Mouse (Mus musculus) thymus, adult 2 months (tissue): ENCODE results near the gene Dlgap1. TPM values are rescaled to one million over a fixed set of nuclear protein-coding genes. Genes with fewer than 3 reads are reported as not detected.

Source experiments
- DNase-seq: peaks from one replicate; pipeline ENCODE4 v3.0.0; 2021
- H3K27ac ChIP-seq: fragments of 200-500 bp; 2 replicates; pipeline ENCODE4 v1.5.1; 2012; ENCODE audit warnings: low read length, control low read depth; ENCODE audit not compliant: control insufficient read depth, insufficient read depth
- H3K27me3 ChIP-seq: fragments of 200-500 bp; 2 replicates; pipeline ENCODE4 v1.6.1; 2012; ENCODE audit warnings: mild to moderate bottlenecking, low read length, moderate library complexity, mixed read lengths; ENCODE audit not compliant: control insufficient read depth, insufficient read depth
- H3K36me3 ChIP-seq: fragments of 200-500 bp; 2 replicates; pipeline ENCODE4 v1.6.1; 2012; ENCODE audit warnings: mild to moderate bottlenecking, low read length, moderate library complexity; ENCODE audit not compliant: control insufficient read depth, insufficient read depth
- H3K4me1 ChIP-seq: fragments of 200-500 bp; replicated peaks from 2 replicates; pipeline ENCODE4 v1.6.1; 2012; ENCODE audit warnings: low read length; ENCODE audit not compliant: control insufficient read depth, insufficient read depth
- H3K4me3 ChIP-seq: fragments of 200-500 bp; 2 replicates; pipeline ENCODE4 v1.5.1; 2012; ENCODE audit warnings: mild to moderate bottlenecking, low read length, control low read depth, moderate library complexity; ENCODE audit not compliant: control insufficient read depth, insufficient read depth
- CTCF ChIP-seq: fragments of 200-500 bp; IDR thresholded peaks from 2 replicates; pipeline ENCODE4 v1.5.1; 2012; ENCODE audit warnings: mild to moderate bottlenecking, control low read depth, low read length, moderate library complexity, borderline replicate concordance; ENCODE audit not compliant: control insufficient read depth, poor library complexity, insufficient read depth; ENCODE audit errors: extremely low read depth
- POLR2A ChIP-seq: fragments of 200-500 bp; IDR thresholded peaks from 2 replicates; pipeline ENCODE4 v1.6.1; 2012; ENCODE audit warnings: mild to moderate bottlenecking, low read length, control low read depth, moderate library complexity; ENCODE audit not compliant: control insufficient read depth, poor library complexity, insufficient read depth; ENCODE audit errors: extremely low read depth
- WGBS: fragments of 180-500 bp; shearing (Covaris S2); methylation state at CpG from one replicate; pipeline ENCODE4 v1.1.7; 2018; 5-methylcytosine and 5-hydroxymethylcytosine counted together
- polyA plus RNA-seq: library from polyadenylated mRNA; depleted of rRNA; stranded (reverse); fragments of >200 nt; gene quantifications from 2 replicates; pipeline ENCODE4 v1.2.3, GENCODE M21; 2012

The Dlgap1 gene
- polyA plus RNA-seq, 1 experiment: 0.32 TPM

DNA sequence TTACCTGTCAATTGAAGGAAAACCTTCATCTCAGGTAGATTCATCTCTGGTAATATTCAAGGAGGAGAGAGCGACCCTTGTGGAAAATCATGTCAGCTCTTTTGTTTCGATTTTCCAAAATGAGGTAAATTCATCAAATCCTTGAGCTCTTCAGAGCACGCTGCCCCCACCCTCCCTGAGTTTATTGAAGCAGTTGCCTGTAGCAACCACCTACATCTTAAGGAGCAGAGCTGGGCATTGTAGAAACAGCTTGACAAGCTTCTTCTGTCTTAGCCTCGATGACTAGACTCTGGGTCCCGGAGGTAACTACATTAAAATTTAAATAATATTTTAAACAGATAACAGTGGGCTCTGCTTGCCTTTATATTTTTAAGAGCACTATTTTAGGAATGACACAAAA, 636.8 kb downstream of the Dlgap1 start:
- H3K4me1 ChIP-seq: no peaks in the 10 kb centered on the region
- TF ChIP-seq CTCF (no peak), POLR2A (no peak)
- H3K36me3 ChIP-seq: no peaks in the 10 kb centered on the region
- WGBS: 89% methylated on average over 5 of the region's 5 CpGs
- DNase-seq: no peak
- no peak overlapping the region for H3K4me3 ChIP-seq
- H3K27me3 ChIP-seq: no peaks in the 10 kb centered on the region
- no peak overlapping the region for H3K27ac ChIP-seq

DNA sequence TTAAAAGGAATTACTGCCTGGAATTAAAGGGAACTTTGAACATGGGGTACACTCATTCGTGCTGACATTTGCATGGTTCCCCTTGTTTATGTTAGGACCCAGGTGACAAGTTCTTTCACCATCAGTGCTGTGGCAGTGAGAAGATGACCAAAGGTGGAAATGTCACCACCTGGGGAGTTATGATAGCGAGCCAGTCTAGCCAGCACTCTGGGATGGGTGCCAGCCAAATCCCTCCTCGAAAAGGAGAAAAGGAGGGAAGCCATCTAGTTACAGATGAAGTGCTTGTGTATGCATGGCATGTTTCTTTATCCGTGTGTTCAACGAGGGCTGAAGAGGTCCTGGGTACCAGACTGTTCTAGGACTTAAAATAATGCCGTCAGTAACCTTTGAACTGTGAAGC, 643.3 kb downstream of the Dlgap1 start:
- no peak for DNase-seq
- WGBS: 91% methylated on average over 6 of the region's 6 CpGs
- no peak for TF ChIP-seq CTCF
- TF ChIP-seq POLR2A: no peak
- Histone ChIP-seq H3K27ac (no peak overlapping the region), H3K4me3 (no peak overlapping the region), H3K36me3 (no peaks in the 10 kb centered on the region), H3K27me3 (no peaks in the 10 kb centered on the region), H3K4me1 (no peaks in the 10 kb centered on the region)

- no peaks in the 10 kb centered on the region for H3K4me1 ChIP-seq
- H3K36me3 ChIP-seq: no peaks in the 10 kb centered on the region
- no peak overlapping the region for H3K27ac ChIP-seq
- TF ChIP-seq CTCF (no peak), POLR2A (no peak)
- WGBS: 84% methylated on average over 7 of the region's 7 CpGs
- DNase-seq: no peak
- H3K27me3 ChIP-seq: no peaks in the 10 kb centered on the region
- H3K4me3 ChIP-seq: no peak overlapping the region
Observed at GRCm38 (mm10) chr17:70613897-70614296, 645.0 kb downstream of the Dlgap1 start.

GRCm38 (mm10) chr17:70614407-70615060, 645.7 kb downstream of the Dlgap1 start:
- no peak for DNase-seq
- Histone ChIP-seq H3K27me3 (no peaks in the 10 kb centered on the region), H3K27ac (no peak overlapping the region), H3K4me1 (no peaks in the 10 kb centered on the region), H3K4me3 (no peak overlapping the region), H3K36me3 (no peaks in the 10 kb centered on the region)
- TF ChIP-seq CTCF (no peak), POLR2A (no peak)
- WGBS: 91% methylated on average over 5 of the region's 5 CpGs

GRCm38 (mm10) chr17:70622493-70622892, 653.6 kb downstream of the Dlgap1 start:
- Histone ChIP-seq H3K27me3 (no peaks in the 10 kb centered on the region), H3K4me3 (no peak overlapping the region), H3K36me3 (no peaks in the 10 kb centered on the region), H3K4me1 (no peaks in the 10 kb centered on the region), H3K27ac (no peak overlapping the region)
- TF ChIP-seq POLR2A (no peak), CTCF (no peak)
- DNase-seq: no peak
- 85% methylated on average over 8 of the region's 8 CpGs for WGBS

GRCm38 (mm10) chr17:70626396-70626795, 657.5 kb downstream of the Dlgap1 start:
- Histone ChIP-seq H3K4me1 (no peaks in the 10 kb centered on the region), H3K36me3 (no peaks in the 10 kb centered on the region), H3K27ac (no peak overlapping the region), H3K27me3 (no peaks in the 10 kb centered on the region), H3K4me3 (no peak overlapping the region)
- DNase-seq: no peak
- no peak for TF ChIP-seq POLR2A
- no peak for TF ChIP-seq CTCF
- WGBS: 91% methylated on average over 9 of the region's 9 CpGs

- TF ChIP-seq CTCF: no peak
- Histone ChIP-seq H3K27me3 (no peaks in the 10 kb centered on the region), H3K4me1 (no peaks in the 10 kb centered on the region), H3K4me3 (no peak overlapping the region), H3K27ac (no peak overlapping the region), H3K36me3 (no peaks in the 10 kb centered on the region)
- 91% methylated on average over 6 of the region's 6 CpGs for WGBS
- no peak for DNase-seq
Observed at GRCm38 (mm10) chr17:70626925-70627324, 658.1 kb downstream of the Dlgap1 start.
